Mouse (Mus musculus) heart, embryonic 16.5 days (tissue): ENCODE results near the gene Elmsan1. TPM values are rescaled to one million over a fixed set of nuclear protein-coding genes. Genes with fewer than 3 reads are reported as not detected.

Experiments
- ATAC-seq: fragments of 200-750 bp; cut with Nextera tagmentation; replicated peaks from 2 replicates; pipeline ENCODE4 v1.8.0; 2017; ENCODE audit warnings: moderate number of reproducible peaks; ENCODE audit not compliant: insufficient read depth, low FRiP score; ENCODE audit errors: extremely low read depth
- H3K27ac ChIP-seq: fragments of 300-500 bp; sonication (generic); 2 replicates; pipeline ENCODE4 v1.5.1; 2014; ENCODE audit warnings: mild to moderate bottlenecking, low read length, control low read depth, moderate library complexity
- H3K27me3 ChIP-seq: fragments of 300-500 bp; sonication (generic); 2 replicates; pipeline ENCODE4 v1.6.1; 2014; ENCODE audit warnings: low read length, mixed read lengths; ENCODE audit not compliant: control insufficient read depth, insufficient read depth
- H3K36me3 ChIP-seq: fragments of 300-500 bp; sonication (generic); 2 replicates; pipeline ENCODE4 v1.6.1; 2014; ENCODE audit not compliant: control insufficient read depth, insufficient read depth
- H3K4me1 ChIP-seq: fragments of 300-500 bp; sonication (generic); 2 replicates; pipeline ENCODE4 v1.6.1; 2014; ENCODE audit warnings: low read length, mixed read lengths; ENCODE audit not compliant: control insufficient read depth, insufficient read depth
- H3K4me2 ChIP-seq: fragments of 300-500 bp; sonication (generic); 2 replicates; pipeline ENCODE4 v1.6.1; 2014; ENCODE audit warnings: low read depth, mild to moderate bottlenecking, control low read depth, low read length
- H3K4me3 ChIP-seq: fragments of 300-500 bp; sonication (generic); 2 replicates; pipeline ENCODE4 v1.5.1; 2014; ENCODE audit warnings: mild to moderate bottlenecking, control low read depth, low read length
- H3K9ac ChIP-seq: fragments of 300-500 bp; sonication (generic); 2 replicates; pipeline ENCODE4 v1.6.1; 2014; ENCODE audit warnings: low read length, control low read depth
- H3K9me3 ChIP-seq: fragments of 300-500 bp; sonication (generic); replicated peaks from 2 replicates; pipeline ENCODE4 v1.6.1; 2016; ENCODE audit warnings: low read length; ENCODE audit not compliant: control insufficient read depth
- WGBS: fragments of 180-500 bp; shearing (Covaris S2); extraction: QIAGEN DNeasy Blood & Tissue Kit; methylation state at CpG from one replicate; pipeline ENCODE4 v1.1.7; 2014; 5-methylcytosine and 5-hydroxymethylcytosine counted together
- polyA plus RNA-seq: library from polyadenylated mRNA; unstranded; fragments of >200 nt; fragmentation: Nextera tagmentation; extraction: Ambion mirVana; gene quantifications from 2 replicates; pipeline ENCODE4 v1.2.1, GENCODE M21; 2015

Gene Elmsan1
- polyA plus RNA-seq, 1 experiment from 2014 or later, result 7.1 TPM

DNA sequence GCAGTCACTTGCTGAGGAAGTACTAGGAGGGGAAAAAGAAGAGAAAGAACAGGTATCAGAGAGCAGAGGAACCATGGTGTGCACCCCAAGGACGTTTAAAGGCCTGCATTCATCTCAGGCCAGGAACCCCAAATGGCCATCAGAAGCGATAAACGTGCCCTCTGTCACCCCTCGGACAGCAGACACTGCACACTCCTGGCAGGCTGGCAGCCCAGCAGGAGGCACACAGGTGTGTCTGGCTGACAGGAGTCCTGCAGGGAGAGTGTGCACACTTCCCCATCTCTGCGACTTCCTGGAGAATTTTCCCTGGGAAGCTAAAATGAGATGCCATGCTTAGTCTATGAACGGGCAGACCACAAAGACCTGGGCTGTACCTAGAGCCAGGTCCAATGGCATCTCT, 65.3 kb downstream of the Elmsan1 start:
- no peak overlapping the region for H3K4me2 ChIP-seq

DNA sequence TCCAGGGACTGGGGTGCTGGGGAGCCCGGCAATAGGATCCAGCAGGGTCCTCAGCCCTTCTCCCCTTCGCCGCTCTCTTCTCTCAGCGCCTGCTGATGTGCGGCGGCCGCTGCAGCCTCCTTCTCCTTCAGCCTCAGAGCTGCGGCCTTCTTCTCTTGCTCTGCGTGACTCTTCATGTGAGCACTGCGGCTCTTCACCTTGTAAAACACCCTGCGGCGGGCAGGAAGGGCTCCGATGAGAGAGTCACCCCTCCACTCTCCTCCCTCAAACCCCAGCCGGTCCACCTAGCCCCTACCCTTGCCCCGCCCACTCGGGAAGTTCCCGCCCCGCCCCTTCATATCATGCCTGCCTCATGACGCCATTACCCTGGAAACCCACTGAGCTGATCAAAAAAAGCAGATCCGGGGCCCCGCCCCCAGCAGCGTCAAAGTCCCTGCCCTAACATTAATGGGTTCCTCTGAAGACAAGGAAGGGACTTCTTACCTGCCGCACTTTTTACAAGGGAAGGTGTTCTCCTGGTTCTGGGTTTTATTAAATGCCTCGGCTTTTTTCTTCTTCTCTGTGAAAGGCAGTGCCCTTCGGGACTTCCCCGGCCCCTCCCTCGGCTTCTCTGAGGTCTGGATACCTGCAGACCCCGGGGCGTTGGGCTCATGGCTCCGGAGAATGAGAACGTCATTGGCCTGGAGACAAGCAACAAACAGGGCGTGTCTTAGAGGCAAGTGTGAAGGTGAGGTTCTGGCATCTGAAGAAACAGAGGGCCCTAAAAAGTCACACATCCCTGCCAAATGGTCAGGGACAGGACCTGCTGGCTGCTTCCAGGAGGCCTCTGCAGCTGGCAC, 66.1 kb downstream of the Elmsan1 start:
- Histone ChIP-seq H3K4me2 (no peak overlapping the region), H3K4me1 (peaks cover 34% of the 10 kb centered on the region), H3K27me3 (no peaks in the 10 kb centered on the region), H3K27ac (no peak overlapping the region), H3K9me3 (no peaks in the 10 kb centered on the region), H3K36me3 (peaks cover 27% of the 10 kb centered on the region), H3K4me3 (no peak overlapping the region), H3K9ac (no peak overlapping the region)
- 73% methylated on average over 32 of the region's 32 CpGs for WGBS
- ATAC-seq, result no peak

More for the DNA sequence above, 65.3 kb downstream of the Elmsan1 start:
- 82% methylated on average over 6 of the region's 6 CpGs for WGBS
- no peak overlapping the region for H3K4me3 ChIP-seq
- peaks cover 34% of the 10 kb centered on the region for H3K36me3 ChIP-seq
- no peak for ATAC-seq
- no peaks in the 10 kb centered on the region for H3K27me3 ChIP-seq
- no peak overlapping the region for H3K27ac ChIP-seq
- H3K4me1 ChIP-seq, result peaks cover 30% of the 10 kb centered on the region
- no peaks in the 10 kb centered on the region for H3K9me3 ChIP-seq
- H3K9ac ChIP-seq, result no peak overlapping the region

DNA sequence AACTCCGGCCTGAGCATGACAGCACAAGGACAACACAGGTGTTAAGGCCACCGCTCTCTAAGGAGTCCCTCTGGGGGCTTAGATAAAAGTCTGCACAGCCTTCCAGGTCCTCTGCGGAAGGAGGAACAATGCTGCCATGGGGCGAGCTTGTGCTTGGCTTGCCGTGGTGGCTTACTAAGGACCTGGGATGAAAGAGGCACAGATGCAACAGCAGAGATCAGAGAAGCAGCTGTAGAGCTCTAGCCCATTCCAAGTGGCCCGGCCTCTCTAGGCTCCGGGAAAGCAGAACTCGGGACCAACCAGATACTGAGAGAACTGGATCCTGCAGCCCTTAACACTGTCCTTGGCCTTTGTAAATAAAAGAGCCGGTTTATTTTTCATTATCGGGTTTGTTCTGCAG, 66.8 kb downstream of the Elmsan1 start:
- ATAC-seq, result no peak
- no peak overlapping the region for H3K27ac ChIP-seq
- no peak overlapping the region for H3K9ac ChIP-seq
- H3K4me1 ChIP-seq, result peaks cover 34% of the 10 kb centered on the region
- no peak overlapping the region for H3K4me3 ChIP-seq
- H3K9me3 ChIP-seq, result no peaks in the 10 kb centered on the region
- no peaks in the 10 kb centered on the region for H3K27me3 ChIP-seq
- 73% methylated on average over 10 of the region's 10 CpGs for WGBS
- H3K36me3 ChIP-seq, result peaks cover 27% of the 10 kb centered on the region
- H3K4me2 ChIP-seq, result no peak overlapping the region

DNA sequence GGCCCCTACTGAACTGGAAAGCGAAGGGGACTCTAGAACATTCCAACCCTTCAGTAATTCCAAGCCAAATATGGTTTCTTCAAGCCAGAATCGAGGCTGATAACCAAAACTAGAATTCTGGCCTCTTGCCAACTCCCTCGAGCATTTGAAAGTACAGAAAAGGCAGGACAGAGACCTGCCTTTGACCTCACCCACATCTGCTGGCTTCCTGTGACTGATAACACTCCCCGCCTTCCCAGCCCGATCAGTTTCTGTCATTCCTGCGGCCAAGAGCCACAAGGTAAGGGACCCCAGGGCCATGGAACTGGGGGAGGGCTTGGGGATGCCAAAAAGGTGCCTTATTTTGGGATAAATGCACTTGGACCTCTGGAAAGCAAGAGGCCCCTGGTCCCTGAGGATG, 67.7 kb downstream of the Elmsan1 start:
- H3K27me3 ChIP-seq, result no peaks in the 10 kb centered on the region
- no peak overlapping the region for H3K4me3 ChIP-seq
- no peak for ATAC-seq
- no peaks in the 10 kb centered on the region for H3K9me3 ChIP-seq
- peaks cover 32% of the 10 kb centered on the region for H3K4me1 ChIP-seq
- H3K9ac ChIP-seq, result no peak overlapping the region
- no peak overlapping the region for H3K27ac ChIP-seq
- WGBS, result 15% methylated on average over 6 of the region's 6 CpGs
- peaks cover 19% of the 10 kb centered on the region for H3K36me3 ChIP-seq
- no peak overlapping the region for H3K4me2 ChIP-seq

DNA sequence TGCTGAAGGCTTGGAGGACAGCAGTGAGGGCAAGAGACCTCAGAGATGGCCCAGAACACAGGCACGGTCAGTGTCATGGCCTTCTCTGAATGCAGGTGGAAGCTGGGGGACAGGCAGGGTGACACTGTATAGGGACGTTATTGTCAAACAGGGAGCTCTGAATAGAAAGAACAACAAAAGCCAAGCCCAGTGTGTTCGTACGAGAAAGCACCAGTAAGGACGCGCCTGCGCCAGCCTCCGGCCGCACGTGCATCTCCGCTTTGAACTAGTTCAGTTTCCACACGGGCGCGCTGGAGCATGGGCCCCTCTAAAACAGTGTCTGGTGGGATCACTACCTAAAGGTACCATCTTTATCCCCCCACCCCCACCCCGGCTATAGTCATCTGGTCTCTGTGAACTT, 68.7 kb downstream of the Elmsan1 start:
- H3K9ac ChIP-seq, result no peak overlapping the region
- no peak for ATAC-seq
- WGBS, result 93% methylated on average over 15 of the region's 15 CpGs
- no peaks in the 10 kb centered on the region for H3K27me3 ChIP-seq
- peaks cover 18% of the 10 kb centered on the region for H3K36me3 ChIP-seq
- H3K27ac ChIP-seq, result no peak overlapping the region
- H3K9me3 ChIP-seq, result no peaks in the 10 kb centered on the region
- no peak overlapping the region for H3K4me2 ChIP-seq
- no peak overlapping the region for H3K4me3 ChIP-seq
- H3K4me1 ChIP-seq, result peaks cover 26% of the 10 kb centered on the region

DNA sequence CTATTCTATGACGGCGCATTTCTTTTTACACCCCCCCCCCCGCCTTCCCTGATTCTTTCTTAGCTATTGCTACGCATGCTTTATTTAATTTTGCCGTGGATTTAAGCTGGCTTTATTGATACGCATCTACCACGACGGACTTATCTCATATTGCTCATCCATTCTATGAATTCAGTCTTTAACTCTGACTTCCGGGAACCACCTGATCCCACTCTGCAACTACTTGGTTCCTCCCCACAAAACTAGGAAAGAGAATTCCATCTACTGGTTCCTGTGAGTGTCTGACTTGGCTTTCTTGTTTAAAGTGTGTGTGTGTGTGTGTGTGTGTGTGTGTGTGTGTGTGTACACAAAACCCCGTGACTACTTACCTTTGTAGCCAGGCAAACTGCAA, 70.1 kb downstream of the Elmsan1 start:
- H3K27me3 ChIP-seq, result no peaks in the 10 kb centered on the region
- H3K36me3 ChIP-seq, result peaks cover 17% of the 10 kb centered on the region
- peak overlapping the region; percentile 76 for H3K9ac ChIP-seq
- H3K9me3 ChIP-seq, result no peaks in the 10 kb centered on the region
- H3K4me1 ChIP-seq, result peaks cover 24% of the 10 kb centered on the region
- WGBS, result 17% methylated on average over 10 of the region's 10 CpGs
- peak overlapping the region; percentile 72 for H3K4me3 ChIP-seq
- peak overlapping the region; percentile 98 for H3K4me2 ChIP-seq
- no peak overlapping the region for H3K27ac ChIP-seq
- ATAC-seq, result no peak

DNA sequence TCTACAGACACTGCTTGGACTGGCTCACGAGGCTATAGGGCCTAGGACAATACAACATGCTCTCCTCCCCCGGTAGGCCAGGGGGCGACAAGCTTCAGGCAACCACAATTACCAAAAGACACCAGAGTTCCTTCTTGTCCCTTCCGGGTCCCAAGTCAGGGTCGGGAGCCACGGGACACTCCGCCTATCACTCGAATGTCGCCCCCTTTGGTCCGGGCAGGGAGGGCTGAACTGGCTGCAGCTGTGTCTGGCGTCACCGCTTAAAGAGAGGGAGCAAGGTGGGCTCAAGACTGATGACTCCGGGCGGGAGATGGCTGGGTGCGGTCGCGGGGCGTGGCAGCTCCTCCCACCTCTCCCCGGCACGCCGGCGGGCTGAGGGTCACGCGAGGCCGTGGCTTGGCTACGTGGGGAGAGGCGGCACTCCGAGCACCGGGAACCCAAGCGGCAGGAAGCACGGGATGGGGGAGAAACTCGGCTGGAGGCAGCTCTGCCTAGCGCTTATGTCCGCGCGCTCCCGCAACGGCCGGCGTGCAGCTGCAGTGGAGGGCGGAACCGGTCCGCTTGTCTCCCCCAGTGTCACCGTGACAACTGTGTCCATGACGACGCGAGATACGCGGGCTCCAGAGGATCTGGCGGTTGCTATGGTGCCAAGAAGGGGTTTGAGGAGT, 70.6 kb downstream of the Elmsan1 start, which contains the start of gene Pnma1:
Gene Pnma1, minus strand, starts transcription at position 536 of the 668 bp plus-strand sequence.
- Histone ChIP-seq H3K4me3 (peak within 1 kb of the TSS; percentile 72), H3K9me3 (no peaks in the 10 kb centered on the region), H3K9ac (peak within 1 kb of the TSS; percentile 76), H3K4me1 (peaks cover 24% of the 10 kb centered on the region), H3K36me3 (peaks cover 12% of the 10 kb centered on the region), H3K27ac (no peak within 1 kb of the TSS; the same call in 1 of the 2 replicates), H3K4me2 (peak within 1 kb of the TSS; percentile 98), H3K27me3 (no peaks in the 10 kb centered on the region)
- WGBS, result 2% methylated on average over 48 of the region's 50 CpGs
- ATAC-seq, result peak; percentile 80

DNA sequence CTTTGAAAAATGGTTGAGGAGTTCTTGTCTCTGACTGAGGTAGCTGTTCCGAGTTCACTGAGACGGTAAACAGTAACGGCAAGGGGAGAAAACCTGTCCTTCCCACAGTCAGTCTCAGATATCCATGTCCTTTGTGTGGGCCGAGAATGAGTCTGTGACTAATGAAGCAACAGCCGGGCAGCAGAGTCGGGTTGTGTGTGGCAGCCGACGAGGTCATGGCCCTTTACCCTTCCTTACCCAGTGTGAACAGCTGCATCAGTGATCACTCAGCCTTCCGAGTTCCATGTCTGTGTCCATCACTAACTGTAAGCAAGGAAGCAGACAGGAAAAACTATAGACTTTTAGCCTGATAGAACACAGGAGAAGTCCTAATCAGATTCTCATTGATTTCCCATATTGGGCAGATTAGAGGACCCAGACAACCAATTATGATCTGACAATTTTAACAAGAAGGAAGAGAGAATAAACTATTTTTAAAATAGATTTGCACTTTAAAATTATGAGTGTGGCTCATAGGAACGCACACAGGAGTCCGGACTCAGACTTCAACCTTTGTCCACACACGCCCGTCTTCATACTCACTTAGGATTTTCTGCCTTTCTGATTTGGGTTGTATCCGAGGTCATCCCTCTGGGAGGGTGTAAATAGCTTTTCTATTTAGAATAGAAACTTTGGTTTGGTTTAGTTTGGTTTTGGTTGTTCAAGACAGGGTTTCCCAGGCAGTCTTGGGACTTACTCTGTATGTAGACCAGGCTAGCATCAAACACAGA, 76.2 kb downstream of the Elmsan1 start:
- no peaks in the 10 kb centered on the region for H3K4me1 ChIP-seq
- H3K4me3 ChIP-seq, result no peak overlapping the region
- 71% methylated on average over 14 of the region's 14 CpGs for WGBS
- H3K9ac ChIP-seq, result no peak overlapping the region
- no peaks in the 10 kb centered on the region; the same call in 1 of the 2 replicates for H3K36me3 ChIP-seq
- H3K27me3 ChIP-seq, result no peaks in the 10 kb centered on the region
- ATAC-seq, result no peak
- no peaks in the 10 kb centered on the region for H3K9me3 ChIP-seq
- H3K27ac ChIP-seq, result no peak overlapping the region
- H3K4me2 ChIP-seq, result no peak overlapping the region
